Mouse (Mus musculus): ENCODE measurements around the gene Tulp2. TPM values are rescaled to one million over a fixed set of nuclear protein-coding genes. Genes with fewer than 3 reads are reported as not detected.
A peak's percentile ranks its signal among the peaks of the same experiment; 100 is the strongest.
"Not testable (repeated sequence)": the region's sequence is repeated elsewhere in the genome, so short reads cannot be mapped to it uniquely, and the experiment has no call there.

Tulp2 gene
- total RNA-seq, 2 experiments from 2014 or later: 0.17 to 0.36 TPM

DNA sequence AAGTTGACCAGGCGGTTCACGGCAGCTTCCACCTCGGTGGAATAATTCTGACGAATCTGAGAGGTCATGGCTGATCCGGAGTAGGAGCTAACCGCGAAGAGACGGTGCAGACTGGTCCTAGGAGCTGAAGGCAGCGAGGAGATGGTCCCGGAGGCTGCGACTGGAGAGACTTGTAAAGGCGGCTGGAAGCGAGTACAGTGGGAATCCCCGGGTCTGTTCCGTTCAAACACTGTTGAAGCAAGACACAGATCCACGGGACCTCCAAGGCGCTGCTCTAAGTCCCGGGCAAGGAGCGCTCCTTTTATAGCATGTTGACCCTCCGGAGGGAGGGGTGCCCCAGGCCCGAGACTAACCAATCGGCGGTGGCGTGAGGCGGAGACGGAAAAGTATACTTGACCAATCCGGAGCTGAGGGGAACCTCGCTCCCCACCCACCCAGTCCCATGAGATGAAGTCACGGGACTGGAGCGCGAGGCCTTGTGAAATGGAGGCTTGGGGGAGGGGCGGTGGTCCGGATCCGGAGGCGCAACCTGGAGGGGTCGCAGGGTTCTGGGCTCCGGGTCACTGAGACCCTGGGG, 22.0 kb upstream of the Tulp2 start, which contains the start of gene Ftl1:
Ftl1 (minus strand) TSS at position 321 of the 577 bp plus-strand sequence.
- DNase-seq (ENCODE audit: low spot score in 2 of 2): peak; percentile 93 to 96

DNA sequence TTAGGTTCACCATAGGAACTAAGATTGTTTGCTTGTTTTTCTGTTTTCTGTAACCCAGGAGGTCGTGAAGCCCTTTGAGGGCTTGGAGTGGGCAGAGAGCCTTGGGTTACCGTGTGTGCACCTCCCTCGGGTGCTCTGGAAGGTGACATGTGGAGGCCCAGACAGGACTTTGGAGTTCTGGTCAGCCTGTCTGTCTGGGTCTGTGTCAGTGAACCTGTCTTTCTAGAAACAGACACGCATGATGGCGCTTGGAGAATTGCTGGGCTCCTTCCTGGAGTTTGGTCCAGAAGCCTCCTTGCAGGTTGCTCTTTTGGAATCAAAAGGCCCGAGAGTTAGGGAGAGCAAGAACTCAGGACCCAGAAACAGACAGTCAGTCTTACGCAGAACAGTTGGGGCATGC, 21.3 kb upstream of the Tulp2 start:
- no peak for DNase-seq (ENCODE audit: low spot score in 2 of 2)

DNA sequence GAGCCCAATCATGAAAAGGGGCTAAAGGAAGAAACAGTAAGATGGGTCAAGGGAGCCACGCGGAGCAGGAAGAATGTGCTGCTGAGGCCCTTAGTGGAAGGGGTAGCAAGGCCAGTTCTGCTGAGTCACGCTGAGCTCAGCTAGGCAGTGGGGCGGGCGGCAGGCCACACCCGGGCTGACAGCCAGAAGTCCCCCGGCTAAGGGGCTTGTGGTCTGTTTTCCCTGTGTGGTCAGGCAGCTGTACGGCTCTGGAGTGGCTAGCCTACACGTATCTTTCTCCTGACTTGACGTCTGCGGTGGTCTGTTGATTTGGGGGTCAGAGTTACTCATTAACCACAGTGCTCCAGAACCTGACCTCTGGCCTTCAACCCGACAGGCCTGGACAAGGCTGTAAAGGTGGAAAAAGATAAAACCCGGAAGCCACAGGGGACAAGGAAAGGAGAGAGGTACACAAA, 20.8 kb upstream of the Tulp2 start:
- DNase-seq (ENCODE audit: low spot score in 2 of 2): peak in 1 of 2 experiments; percentile 66

DNA sequence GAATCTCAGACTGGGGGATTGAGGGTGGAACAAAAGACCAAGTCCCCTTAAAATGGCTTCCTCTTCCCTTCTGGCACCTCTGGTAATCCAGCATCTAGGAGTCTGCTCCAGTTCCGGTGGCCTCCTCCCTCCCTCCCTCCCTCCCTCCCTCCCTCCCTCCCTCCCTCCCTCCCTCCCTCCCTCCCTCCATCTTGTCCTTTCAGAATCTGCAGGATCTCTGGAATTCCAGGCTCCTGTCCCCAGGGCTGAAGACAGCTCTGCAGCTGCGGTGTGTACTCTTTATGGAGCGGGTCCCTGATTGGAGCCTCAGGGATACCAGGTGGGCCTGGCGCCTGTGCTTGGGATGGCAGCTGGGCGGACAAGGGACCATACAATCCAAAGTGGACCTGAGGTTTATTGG, 20.4 kb upstream of the Tulp2 start:
- DNase-seq (ENCODE audit: low spot score in 2 of 2): no peak

DNA sequence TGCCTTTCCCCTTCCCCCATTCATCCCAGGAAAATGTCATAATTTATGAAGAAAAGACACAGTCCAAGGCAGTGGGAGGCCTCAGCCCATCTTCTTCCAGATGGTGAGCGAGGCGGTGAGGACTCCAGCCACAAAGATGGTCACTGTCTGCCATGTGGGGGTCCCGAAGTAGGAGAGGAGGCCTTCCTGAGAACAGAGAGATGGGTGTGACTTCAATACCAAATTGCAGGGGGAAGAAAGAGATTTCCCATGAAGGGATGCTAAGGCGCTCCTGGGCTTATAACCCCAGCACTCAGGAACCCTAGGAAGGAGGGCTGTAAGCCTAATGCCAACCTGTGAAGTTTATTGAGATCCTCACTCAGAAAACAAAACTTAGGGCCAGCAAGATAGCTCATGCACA, 19.9 kb upstream of the Tulp2 start:
- no peak for DNase-seq (ENCODE audit: low spot score in 2 of 2)

DNA sequence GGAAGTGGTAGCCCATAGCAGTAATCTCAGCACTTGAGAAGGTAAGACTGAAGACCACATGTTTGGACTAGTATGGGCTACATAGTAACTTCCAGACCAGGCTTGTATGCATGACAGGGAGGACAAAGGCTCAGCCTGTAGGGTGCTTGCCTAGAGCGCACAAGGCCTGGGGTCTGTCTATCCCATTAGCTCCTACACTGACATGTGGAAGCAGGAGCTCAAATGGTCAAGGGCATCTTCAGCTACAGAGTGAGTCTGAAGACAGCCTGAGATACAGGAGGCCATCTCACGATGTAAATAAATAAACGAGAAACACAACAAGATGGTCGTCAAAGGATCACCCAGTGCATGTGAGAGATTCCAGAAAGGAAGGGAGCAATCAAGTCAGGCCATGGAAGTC, 19.4 kb upstream of the Tulp2 start:
- no peak for DNase-seq (ENCODE audit: low spot score in 2 of 2)

DNA sequence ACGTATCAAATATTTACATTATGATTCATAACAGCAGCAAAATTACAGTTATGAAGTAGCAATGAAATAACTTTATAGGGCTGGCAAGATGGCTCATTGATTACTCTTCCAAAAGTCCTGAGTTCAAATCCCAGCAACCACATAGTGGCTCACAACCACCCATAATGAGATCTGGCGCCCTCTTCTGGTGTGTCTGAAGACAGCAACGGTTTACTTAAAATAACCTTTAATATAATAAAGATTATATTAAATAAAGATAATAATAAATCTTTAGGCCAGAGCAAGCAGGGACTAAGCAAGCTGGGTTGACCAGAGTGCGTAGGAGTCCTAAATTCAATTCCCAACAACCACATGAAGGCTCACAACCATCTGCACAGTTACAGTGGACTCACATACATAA, 18.8 kb upstream of the Tulp2 start:
- not testable (repeated sequence) for DNase-seq (ENCODE audit: low spot score in 2 of 2)

DNA sequence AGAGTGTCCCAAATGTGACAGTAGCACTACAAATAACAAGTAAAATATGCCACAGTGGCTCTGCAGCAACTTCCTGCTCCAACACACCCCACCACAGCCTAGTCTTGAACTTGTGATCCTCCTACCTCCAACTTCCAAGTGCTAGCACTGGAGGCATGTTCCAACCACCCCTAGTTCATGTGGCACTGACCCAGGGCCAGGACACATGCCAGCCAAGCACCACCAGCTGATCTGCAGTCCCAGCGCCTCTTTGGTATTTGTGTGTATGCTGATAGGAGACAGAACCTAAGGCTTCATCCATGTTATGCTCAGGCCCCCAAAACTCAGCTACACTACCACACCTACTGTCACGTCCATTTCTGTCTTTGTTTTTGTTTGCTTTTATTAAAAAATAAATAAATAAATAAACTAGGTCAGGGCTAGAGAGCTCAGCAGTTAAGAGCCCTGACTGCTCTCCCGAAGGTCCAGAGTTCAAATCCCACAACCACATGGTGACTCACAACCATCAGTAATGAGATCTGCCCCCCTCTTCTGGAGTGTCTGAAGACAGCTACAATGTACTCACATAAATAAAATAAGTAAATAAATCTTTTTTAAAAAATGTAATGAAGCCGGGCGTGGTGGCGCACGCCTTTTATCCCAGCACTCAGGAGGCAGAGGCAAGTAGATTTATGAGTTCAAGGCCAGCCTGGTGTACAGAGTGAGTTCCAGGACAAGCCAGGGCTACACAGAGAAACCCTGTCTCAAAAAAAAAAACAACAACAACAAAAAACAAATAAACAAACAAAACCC, 17.5 kb upstream of the Tulp2 start:
- DNase-seq (ENCODE audit: low spot score in 2 of 2): no peak

DNA sequence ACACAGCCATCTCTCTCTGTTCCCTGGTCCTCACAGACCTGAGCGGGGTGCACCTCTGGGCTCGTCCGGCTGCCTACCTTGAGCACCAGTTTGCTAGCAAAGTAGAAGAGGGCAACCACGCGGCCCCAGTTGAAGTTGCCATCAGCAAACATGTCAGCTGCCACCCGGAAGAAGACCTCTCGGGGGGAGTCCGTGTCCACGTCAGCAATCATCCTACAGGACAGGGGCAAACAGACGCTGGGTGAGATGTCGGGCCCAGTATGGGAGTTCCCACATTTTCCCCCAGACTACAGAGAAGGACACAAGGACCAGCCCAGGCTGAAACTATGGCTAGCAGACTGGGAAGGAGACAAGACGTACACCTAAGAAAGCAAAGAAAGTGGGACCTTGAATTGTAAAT, 16.6 kb upstream of the Tulp2 start:
- no peak for DNase-seq (ENCODE audit: low spot score in 2 of 2)

DNA sequence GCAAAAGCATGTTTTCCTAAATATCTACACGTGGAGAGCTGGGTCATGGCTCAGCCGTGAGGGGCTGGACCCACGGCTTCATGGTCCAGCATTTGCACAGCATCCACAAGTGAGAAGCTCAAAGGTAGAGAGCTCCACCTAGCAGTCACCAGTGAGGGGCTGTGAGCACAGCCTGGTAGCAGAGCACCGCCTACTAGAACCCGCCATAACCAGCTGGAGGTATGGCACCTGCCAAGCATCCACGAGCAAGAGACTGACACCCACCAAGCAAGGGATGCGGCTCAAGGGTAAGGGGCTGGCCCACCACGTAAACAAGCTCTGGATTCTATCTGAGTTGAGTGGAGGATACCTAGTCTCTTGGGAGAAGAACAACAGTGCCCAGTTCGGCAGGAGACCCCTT, 16.1 kb upstream of the Tulp2 start:
- no peak for DNase-seq (ENCODE audit: low spot score in 2 of 2)

DNA sequence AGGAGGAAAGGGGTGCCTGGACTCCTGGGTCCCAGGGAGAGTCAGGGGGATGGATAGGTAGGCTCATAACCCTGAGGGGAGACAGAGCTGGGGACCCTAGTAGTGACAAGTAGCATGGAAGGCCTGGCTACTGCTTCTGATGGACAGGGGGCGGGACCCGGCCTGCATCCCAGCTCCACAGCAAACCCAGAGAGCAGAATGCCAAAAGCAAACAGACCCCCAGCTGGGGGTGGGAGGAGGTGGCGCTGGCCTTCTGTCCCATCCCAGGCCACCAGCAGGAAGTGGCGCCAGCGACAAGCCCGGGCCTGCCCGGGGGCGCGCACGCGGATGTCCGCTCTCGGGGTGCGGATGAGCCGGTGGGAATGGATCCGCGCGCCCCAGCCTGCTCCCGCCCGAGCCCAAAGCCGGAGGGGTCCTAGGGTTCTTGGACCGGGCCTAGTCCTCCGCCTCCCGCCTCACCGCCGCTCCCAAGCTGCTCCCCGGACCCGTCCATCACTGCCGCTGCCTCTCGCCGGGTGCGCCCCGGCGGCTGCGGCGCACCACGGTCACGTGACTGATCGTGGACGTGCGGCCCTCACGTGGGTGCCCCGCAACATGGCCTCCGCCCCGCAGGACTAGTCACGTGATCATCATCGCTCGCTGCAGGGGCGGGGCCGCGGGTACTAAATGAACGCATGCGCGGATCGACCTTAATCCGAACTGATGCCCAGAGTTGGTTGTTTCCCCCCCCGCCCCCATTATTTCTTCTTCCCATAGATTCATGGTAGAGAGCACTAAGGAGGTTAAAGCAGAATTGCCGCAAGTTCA, 15.2 kb upstream of the Tulp2 start, which contains the start of gene Bax:
Bax (minus strand) TSS at position 616 of the 807 bp plus-strand sequence.
- peak; percentile 92 to 98 for DNase-seq (ENCODE audit: low spot score in 2 of 2)

DNA sequence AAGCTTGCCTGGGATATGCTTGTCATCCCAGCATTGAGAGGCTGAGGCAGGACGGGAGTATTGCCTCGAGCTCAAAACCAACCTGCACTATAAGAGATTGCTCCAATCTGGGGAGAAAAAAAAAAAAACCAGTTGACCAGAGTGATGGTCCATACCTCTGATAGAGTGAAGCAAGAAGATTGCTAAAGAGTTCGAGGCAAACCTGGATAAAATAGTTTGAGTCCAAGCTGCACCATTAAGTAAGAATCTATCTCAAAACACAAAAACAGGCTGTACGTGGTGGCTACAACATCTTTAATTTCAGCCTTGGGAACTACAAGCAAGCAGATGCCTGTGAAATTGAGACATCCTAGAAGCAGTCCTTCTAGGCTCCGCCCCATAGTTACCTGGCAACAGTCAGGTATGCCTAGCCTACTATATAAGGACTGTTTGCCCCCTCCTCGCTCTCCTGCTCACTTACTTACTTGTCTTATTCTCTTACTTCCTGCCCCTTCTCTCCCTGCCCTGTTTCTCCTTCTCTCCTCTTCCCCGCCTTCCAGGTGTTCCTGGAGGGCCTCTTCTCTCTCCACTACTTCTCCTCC, 14.5 kb upstream of the Tulp2 start:
- no peak for DNase-seq (ENCODE audit: low spot score in 2 of 2)

DNA sequence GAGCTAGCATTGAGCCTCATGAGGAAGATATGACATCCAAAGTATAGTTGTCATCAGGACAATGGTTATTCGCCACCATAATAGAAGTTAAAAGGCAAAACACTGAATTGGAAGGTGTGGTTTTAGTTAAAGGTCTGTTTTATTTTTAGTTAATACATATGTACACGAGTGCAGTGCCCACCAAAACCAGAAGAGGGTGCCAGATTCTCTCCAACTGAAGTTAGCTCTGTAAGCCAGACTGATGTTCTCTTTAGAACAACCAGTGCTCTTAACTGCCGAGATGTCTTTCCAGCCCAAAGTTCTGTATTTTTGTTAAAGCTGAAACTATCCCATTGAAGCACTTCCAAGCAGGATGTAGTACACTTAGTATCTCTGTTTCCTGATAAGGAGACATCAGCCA, 10.8 kb upstream of the Tulp2 start:
- peak in 1 of 2 experiments; percentile 71 for DNase-seq (ENCODE audit: low spot score in 2 of 2)

DNA sequence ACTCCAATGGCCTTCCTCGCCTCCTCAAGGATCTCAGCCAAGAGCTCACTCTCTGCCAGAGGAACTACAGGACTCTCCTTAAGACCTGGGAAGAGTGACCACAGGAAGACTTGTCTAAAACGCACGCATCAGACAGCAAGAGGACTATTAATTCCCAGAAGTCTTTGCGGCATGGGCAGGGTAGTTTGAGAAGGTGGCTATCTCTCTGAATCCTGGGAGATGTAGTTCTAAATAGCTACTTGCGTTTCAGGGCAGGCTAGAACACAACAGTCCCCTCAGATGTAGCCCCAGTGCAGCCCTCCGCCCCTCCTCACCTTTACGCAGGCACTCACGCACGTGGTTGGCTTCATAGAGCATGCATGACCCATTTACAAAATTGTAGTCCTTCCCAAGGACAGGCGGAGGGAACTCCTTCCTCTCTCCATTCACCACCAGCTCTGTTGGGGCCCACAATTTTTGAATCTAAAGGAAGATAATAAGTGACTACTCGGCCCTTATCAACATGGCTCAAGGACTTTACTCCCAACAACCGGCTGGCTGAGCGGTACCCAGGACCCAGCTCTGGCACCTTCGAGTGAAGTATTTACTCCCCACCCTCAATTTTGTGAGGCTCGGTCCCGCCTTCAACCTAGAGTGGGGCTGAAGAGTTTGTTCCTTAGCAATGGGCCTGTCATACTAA, 6.2 kb upstream of the Tulp2 start:
- DNase-seq (ENCODE audit: low spot score in 2 of 2): no peak

DNA sequence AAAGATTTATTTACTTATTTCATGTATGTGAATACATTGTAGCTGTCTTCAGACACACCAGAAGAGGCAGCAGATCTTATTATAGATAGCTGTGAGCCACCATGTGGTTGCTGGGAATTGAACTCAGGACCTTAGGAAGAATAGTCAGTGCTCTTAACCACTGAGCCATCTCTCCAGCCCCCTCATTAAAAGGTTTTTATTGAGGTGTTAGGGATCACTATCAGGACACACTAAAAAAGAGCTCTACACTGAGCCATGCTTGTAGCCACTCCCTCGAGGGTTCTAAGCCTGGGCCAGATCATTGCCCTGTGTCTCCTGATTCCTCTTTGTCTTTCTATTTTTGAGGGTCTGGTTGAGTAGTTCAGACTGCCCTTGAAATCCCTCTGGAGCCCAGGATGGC, 5.2 kb upstream of the Tulp2 start:
- no peak for DNase-seq (ENCODE audit: low spot score in 2 of 2)

DNA sequence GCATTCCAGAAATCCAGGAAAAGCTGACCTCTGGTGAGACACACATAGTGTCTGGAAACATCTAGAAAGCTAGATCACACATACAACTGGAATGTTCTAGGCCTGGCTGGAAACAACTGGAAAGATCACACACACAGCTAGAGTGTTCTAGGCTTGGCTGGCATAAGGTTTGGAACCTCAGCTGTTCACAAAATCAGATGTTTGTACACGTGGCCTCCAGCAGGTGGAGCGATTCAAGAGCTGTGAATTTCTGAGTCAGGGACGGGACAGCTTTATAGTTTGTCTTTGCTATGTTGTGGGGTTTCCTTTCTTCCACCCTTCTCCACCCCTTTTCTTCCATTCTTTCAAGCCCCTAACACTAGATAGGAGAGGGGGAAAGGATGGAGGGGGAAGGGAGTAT, 4.7 kb upstream of the Tulp2 start:
- no peak for DNase-seq (ENCODE audit: low spot score in 2 of 2)

DNA sequence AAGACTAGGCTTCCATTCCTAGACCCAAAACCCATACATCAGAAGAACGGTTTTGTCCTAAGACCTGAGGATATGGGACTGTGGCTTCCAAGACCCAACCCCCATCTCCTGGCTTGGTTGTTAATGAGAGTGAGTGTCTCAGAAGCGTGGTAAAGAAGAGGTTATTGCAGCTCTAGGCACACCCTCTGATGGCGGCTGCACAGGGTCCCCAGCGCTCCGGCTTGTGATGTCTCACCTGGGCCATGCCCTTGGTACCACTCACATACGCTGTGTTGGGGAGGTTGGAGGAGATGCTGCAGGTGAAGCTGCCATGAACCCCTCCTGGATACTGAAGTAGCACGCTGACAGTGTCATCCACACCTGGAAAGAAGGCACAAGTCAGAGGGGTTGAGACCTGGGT, 2.9 kb upstream of the Tulp2 start:
- no peak for DNase-seq (ENCODE audit: low spot score in 2 of 2)

DNA sequence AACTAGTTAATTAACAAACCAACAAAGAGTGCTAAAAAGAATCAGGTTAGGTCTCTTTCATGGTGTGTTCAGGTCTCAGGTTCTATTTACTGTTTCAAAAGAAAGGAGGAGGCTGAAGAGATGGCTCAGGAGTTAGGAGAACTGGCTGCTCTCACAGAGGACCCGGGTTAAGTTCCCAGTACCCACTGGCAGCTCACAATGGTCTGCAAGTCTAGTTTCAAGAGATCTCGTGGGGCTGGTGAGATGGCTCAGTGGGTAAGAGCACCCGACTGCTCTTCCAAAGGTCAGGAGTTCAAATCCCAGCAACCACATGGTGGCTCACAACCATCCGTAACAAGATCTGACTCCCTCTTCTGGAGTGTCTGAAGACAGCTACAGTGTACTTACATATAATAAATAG, 1.4 kb upstream of the Tulp2 start:
- not testable (repeated sequence) for DNase-seq (ENCODE audit: low spot score in 2 of 2)

DNA sequence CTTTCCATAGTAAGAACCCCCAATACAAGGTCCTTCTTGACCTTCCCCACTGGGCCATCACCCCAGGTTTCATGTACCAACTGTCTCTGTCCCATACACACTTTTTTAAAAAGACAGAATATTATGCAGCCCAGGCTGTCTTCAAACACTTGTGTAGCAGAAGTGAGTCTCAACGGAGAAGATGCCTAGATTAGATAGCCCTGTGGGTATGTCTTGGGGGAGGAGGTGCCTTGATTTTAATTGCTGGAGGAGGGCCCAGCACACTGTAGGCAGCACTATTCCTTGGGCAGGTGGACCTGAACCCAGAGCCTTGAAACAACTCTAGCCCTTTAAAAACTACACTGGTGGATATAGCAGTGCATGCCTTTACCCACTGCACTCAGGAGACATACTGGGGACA, 489 bp downstream of the Tulp2 start:
- no peak for DNase-seq (ENCODE audit: low spot score in 2 of 2)

DNA sequence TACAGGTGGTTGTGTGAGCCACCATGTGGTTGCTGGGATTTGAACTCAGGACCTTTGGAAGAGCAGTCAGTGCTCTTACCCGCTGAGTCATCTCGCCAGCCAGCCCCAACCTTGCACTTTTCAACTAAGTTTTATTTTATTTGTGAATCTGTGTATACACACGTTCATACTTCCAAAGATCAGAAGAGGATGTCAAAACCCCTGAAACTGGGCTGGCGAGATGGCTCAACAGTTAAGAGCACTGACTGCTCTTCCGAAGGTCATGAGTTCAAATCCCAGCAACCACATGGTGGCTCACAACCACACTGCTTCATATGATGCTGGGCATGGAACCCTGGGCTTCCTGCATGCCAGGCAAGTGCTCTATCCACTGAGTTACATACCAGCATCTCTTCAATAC, 3.3 kb downstream of the Tulp2 start:
- not testable (repeated sequence) for DNase-seq (ENCODE audit: low spot score in 2 of 2)

DNA sequence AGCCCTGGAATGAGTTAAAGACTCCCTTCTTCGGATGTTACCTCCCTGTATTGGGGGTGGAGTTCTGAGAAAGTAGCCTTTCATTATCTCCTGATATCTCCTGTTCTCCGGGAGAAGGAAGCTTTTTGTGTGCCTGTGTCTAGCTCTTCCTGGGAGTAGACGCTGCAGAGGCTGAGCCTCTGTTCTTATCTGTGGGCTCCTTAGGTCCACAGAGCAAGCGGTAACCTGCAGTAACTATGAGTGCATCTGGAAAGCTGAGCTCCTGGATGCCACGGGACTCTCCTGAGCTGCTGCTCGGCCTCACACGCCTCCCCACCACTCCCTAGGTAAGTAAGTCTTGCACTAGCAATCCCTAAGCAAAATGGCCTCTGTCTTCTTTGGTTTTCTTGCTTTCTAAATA, 4.5 kb downstream of the Tulp2 start:
- no peak for DNase-seq (ENCODE audit: low spot score in 2 of 2)
